Comparison of ENCODE assay signal across 9 mouse cellular contexts in the genomic region with DNA sequence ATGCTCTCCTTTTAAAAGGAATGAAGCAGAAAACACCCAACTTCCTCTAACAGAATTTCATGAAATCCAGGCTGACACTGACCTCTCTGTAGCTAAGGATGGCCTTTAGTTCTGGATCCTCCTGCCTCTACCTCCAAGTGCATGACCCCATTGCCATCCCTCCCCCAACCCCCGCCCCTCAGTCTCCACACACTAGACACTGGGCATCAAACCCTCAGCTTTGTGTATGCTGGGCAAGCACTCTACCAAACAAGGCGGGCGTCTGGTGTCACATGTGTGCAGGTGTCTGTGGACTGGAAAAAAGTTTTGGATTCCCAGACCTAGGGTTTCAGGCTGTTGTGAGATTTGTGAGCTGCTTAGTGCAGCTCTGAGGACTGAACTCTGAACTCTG. TPM values are rescaled to one million over a fixed set of nuclear protein-coding genes. Genes with fewer than 3 reads are reported as not detected.
A peak's percentile ranks its signal among the peaks of the same experiment; 100 is the strongest.
DNase-seq lines count a peak whose midpoint lies in the region; ATAC-seq lines count a peak whose summit lies in the region.
"Had no signal": no experiment of that assay in that cellular context is flagged by ENCODE, and none has a peak within 500 bp of the region (broad histone marks: within the 10 kb centered on the region; RNA-seq: fewer than 3 reads in every experiment).

No protein-coding gene starts in this region.

- no peak overlapping the region for H3K4me3 ChIP-seq in kidney, embryonic 15.5 days (replicated peaks)
- no peak overlapping the region for H3K4me3 ChIP-seq in forebrain, embryonic 15.5 days
- H3K4me3 ChIP-seq in stomach, embryonic 14.5 days (ENCODE audit: low read depth, low read length) = no peak overlapping the region

- H3K4me2 ChIP-seq in kidney, embryonic 15.5 days = no peak overlapping the region
- no peak overlapping the region for H3K4me2 ChIP-seq in forebrain, embryonic 15.5 days (replicated peaks)
- no peak overlapping the region for H3K4me2 ChIP-seq in stomach, embryonic 14.5 days (replicated peaks; ENCODE audit: low read depth, low read length)

- H3K9ac ChIP-seq in kidney, embryonic 15.5 days = no peak overlapping the region
- H3K9ac ChIP-seq in forebrain, embryonic 15.5 days (replicated peaks) = no peak overlapping the region
- H3K9ac ChIP-seq in stomach, embryonic 14.5 days (replicated peaks; ENCODE audit: low read depth, low read length) = no peak overlapping the region

- WGBS in kidney, embryonic 15.5 days = 67% methylated on average over 3 of the region's 3 CpGs
- 35% methylated on average over 3 of the region's 3 CpGs for WGBS in forebrain, embryonic 15.5 days
- 75% methylated on average over 3 of the region's 3 CpGs for WGBS in stomach, embryonic 14.5 days

- no peaks in the 10 kb centered on the region for H3K27me3 ChIP-seq in kidney, embryonic 15.5 days
- H3K27me3 ChIP-seq in forebrain, embryonic 15.5 days = no peaks in the 10 kb centered on the region
- no peaks in the 10 kb centered on the region for H3K27me3 ChIP-seq in stomach, embryonic 14.5 days (ENCODE audit: control insufficient read depth, insufficient read depth, low read length)

- no peak for DNase-seq in kidney, postnatal 4 days
- DNase-seq in layer of hippocampus, adult 18-20 months (ENCODE audit: low spot score in 2 of 2) = no peak
- DNase-seq in adrenal gland, postnatal 36 days = no peak
- DNase-seq in adipocyte (ENCODE audit: low spot score) = no peak
- DNase-seq: lung, postnatal 14 days had no signal

- ATAC-seq in kidney, embryonic 15.5 days (replicated peaks; ENCODE audit: low FRiP score) = no peak
- peak; percentile 73 for ATAC-seq in forebrain, embryonic 15.5 days (replicated peaks)
- 0 out of 2 replicates have a peak, but pooled peaks have one; percentile 4 for ATAC-seq in megakaryocyte, adult 5-6 weeks (ENCODE audit: poor library complexity, severe bottlenecking)
- ATAC-seq in stomach, embryonic 14.5 days (ENCODE audit: insufficient number of reproducible peaks, insufficient read depth, low FRiP score, low read depth) = 0 out of 2 replicates have a peak, but pooled peaks have one; percentile 37

- H3K4me1 ChIP-seq in kidney, embryonic 15.5 days = peaks cover 11% of the 10 kb centered on the region
- peaks cover 13% of the 10 kb centered on the region for H3K4me1 ChIP-seq in forebrain, embryonic 15.5 days
- 0 out of 2 replicates have a peak, but pooled peaks cover 5% of the 10 kb centered on the region for H3K4me1 ChIP-seq in stomach, embryonic 14.5 days (ENCODE audit: control insufficient read depth, insufficient read depth, low read length)

- no peaks in the 10 kb centered on the region for H3K36me3 ChIP-seq in kidney, embryonic 15.5 days
- no peaks in the 10 kb centered on the region for H3K36me3 ChIP-seq in forebrain, embryonic 15.5 days
- no peaks in the 10 kb centered on the region for H3K36me3 ChIP-seq in stomach, embryonic 14.5 days (ENCODE audit: control insufficient read depth, insufficient read depth, low read length)

- H3K27ac ChIP-seq in kidney, embryonic 15.5 days = peak overlapping the region; percentile 25; the same call in 1 of the 2 replicates
- peak overlapping the region; percentile 81 for H3K27ac ChIP-seq in forebrain, embryonic 15.5 days (replicated peaks)
- H3K27ac ChIP-seq in stomach, embryonic 14.5 days (ENCODE audit: low read length) = no peak overlapping the region; the same call in 1 of the 2 replicates

- H3K9me3 ChIP-seq in kidney, embryonic 15.5 days (replicated peaks) = no peaks in the 10 kb centered on the region
- no peaks in the 10 kb centered on the region for H3K9me3 ChIP-seq in forebrain, embryonic 15.5 days
- H3K9me3 ChIP-seq in stomach, embryonic 14.5 days (ENCODE audit: control insufficient read depth, low read depth, low read length) = no peaks in the 10 kb centered on the region

RNA-seq across cellular contexts. Expression of a gene that starts 9.0 kb away (rescaled TPM):
- polyA plus RNA-seq in kidney, embryonic 15.5 days (2015; fragmentation: Nextera tagmentation; extraction: Ambion mirVana) = 0.01 and 0.04 TPM in 2 replicates
- polyA plus RNA-seq in forebrain, embryonic 15.5 days (2015; fragmentation: Nextera tagmentation; extraction: Ambion mirVana) = 1.6 and 2.1 TPM in 2 replicates
- total RNA-seq in megakaryocyte, adult 5-6 weeks (2015) = 0.09 and 0.11 TPM in 2 replicates
- 0.55 and 0.61 TPM in 2 replicates for total RNA-seq in megakaryocyte, adult 5-6 weeks (2017)
- polyA plus RNA-seq in stomach, embryonic 14.5 days (2014; fragmentation: Nextera tagmentation; extraction: Ambion mirVana) = 0.14 TPM in 2 replicates
- total RNA-seq in layer of hippocampus, adult 18-20 months (2021) = 10 to 100 TPM; 46.6 to 49.0 TPM
- total RNA-seq in adrenal gland, postnatal 36 days (2021) = under 1 TPM; 0.36 TPM

Comparison
In these comparisons a context has a peak if more than half of its experiments do, and no peak if none do; other contexts are left out.
1. RNA of a gene that starts 9.0 kb away (total RNA-seq): 46.6 to 49.0 TPM in layer of hippocampus, adult 18-20 months; 0.09 to 0.61 TPM in megakaryocyte, adult 5-6 weeks and 0.36 TPM in adrenal gland, postnatal 36 days; every median in the first group is over 10 times any median in the second.